Mouse (Mus musculus): Measurements from ENCODE around the gene Aldh1a2.

DNA sequence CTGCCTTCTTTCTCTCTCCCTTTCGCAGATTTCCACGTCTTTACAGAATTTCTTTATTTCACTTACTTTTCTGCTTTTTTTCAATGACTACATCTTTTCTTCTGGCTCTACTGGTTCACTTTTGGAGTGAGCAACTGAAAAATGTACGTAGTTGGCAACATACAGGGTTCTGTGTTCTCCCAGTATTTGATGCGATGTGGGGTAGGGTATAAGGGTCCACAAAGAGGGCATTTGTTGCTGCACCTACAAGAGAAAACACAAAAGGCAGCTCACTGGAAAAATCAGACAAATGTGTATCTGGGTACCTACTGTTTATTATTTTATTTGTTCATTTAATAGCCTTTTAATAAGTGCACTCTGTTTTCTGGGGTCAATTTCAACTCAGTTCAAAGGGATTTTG, 3.6 kb downstream of the Aldh1a2 start:
- TF ChIP-seq CTCF (IDR thresholded peaks at IDR 0.05; ENCODE audit: low read depth, low read length) (no peak), GATA2 (IDR thresholded peaks at IDR 0.05; ENCODE audit: borderline replicate concordance, low read depth, low read length) (no peak), POLR2AphosphoS5 (IDR thresholded peaks at IDR 0.05; ENCODE audit: insufficient replicate concordance, low read depth, low read length) (no peak), GATA1 (IDR thresholded peaks at IDR 0.05; ENCODE audit: borderline replicate concordance, low read length) (no peak)

Measured in G1E (cell line).